ENCODE assay signal across 15 mouse cellular contexts in genomic region chr1:165891686-165892085, GRCm38 (mm10).
DNase-seq lines count a peak whose midpoint lies in the region; ATAC-seq and TF ChIP-seq lines count a peak whose summit lies in the region.
"Had no signal": no experiment of that assay in that cellular context is flagged by ENCODE, and none has a peak within 500 bp of the region (broad histone marks: within the 10 kb centered on the region; RNA-seq: fewer than 3 reads in every experiment).

No protein-coding gene starts in this region.

- H3K36me3 ChIP-seq in intestine, postnatal 0 days (ENCODE audit: control insufficient read depth, insufficient read depth), result peaks cover 28% of the 10 kb centered on the region
- peaks cover 12% of the 10 kb centered on the region; the same call in 1 of the 2 replicates for H3K36me3 ChIP-seq in intestine, embryonic 15.5 days
- peaks cover 55% of the 10 kb centered on the region for H3K36me3 ChIP-seq in midbrain, embryonic 14.5 days (ENCODE audit: control insufficient read depth, insufficient read depth, low read length)
- peaks cover 89% of the 10 kb centered on the region for H3K36me3 ChIP-seq in midbrain, embryonic 10.5 days
- H3K36me3 ChIP-seq in stomach, postnatal 0 days (ENCODE audit: control insufficient read depth, insufficient read depth, low read length), result peaks cover 5% of the 10 kb centered on the region; the same call in 1 of the 2 replicates
- H3K36me3 ChIP-seq in hindbrain, embryonic 10.5 days, result peaks cover 85% of the 10 kb centered on the region

- H3K27me3 ChIP-seq in intestine, postnatal 0 days (replicated peaks; ENCODE audit: control insufficient read depth, insufficient read depth, low read length), result no peaks in the 10 kb centered on the region
- H3K27me3 ChIP-seq in intestine, embryonic 15.5 days (replicated peaks), result no peaks in the 10 kb centered on the region
- no peaks in the 10 kb centered on the region for H3K27me3 ChIP-seq in midbrain, embryonic 14.5 days (ENCODE audit: control insufficient read depth, insufficient read depth, low read length)
- no peaks in the 10 kb centered on the region for H3K27me3 ChIP-seq in midbrain, embryonic 10.5 days (ENCODE audit: low read depth, poor library complexity, severe bottlenecking)
- no peaks in the 10 kb centered on the region for H3K27me3 ChIP-seq in stomach, postnatal 0 days (ENCODE audit: control insufficient read depth, insufficient read depth, low read length)
- no peaks in the 10 kb centered on the region for H3K27me3 ChIP-seq in hindbrain, embryonic 10.5 days (ENCODE audit: insufficient read depth, poor library complexity, severe bottlenecking)
- H3K27me3 ChIP-seq: heart, embryonic 13.5 days; liver, embryonic 13.5 days had no signal

- no peak overlapping the region for H3K4me3 ChIP-seq in intestine, postnatal 0 days (ENCODE audit: low read depth, low read length)
- H3K4me3 ChIP-seq in intestine, embryonic 15.5 days (replicated peaks), result no peak overlapping the region
- H3K4me3 ChIP-seq in midbrain, embryonic 14.5 days (replicated peaks; ENCODE audit: low read depth, low read length), result no peak overlapping the region
- H3K4me3 ChIP-seq in midbrain, embryonic 10.5 days, result no peak overlapping the region
- no peak overlapping the region for H3K4me3 ChIP-seq in stomach, postnatal 0 days (ENCODE audit: low read depth, low read length)
- no peak overlapping the region for H3K4me3 ChIP-seq in hindbrain, embryonic 10.5 days
- H3K4me3 ChIP-seq: forebrain, embryonic 10.5 days; heart, embryonic 13.5 days; liver, embryonic 13.5 days had no signal

- no peak overlapping the region for H3K4me2 ChIP-seq in intestine, postnatal 0 days (replicated peaks; ENCODE audit: low read depth)
- H3K4me2 ChIP-seq in intestine, embryonic 15.5 days (replicated peaks), result no peak overlapping the region
- no peak overlapping the region for H3K4me2 ChIP-seq in midbrain, embryonic 14.5 days (ENCODE audit: low read length)
- no peak overlapping the region for H3K4me2 ChIP-seq in stomach, postnatal 0 days (replicated peaks; ENCODE audit: low read depth)
- H3K4me2 ChIP-seq: heart, embryonic 13.5 days; liver, embryonic 13.5 days had no signal

- TF ChIP-seq CTCF in intestine, postnatal 0 days (IDR thresholded peaks at IDR 0.05; ENCODE audit: low read depth), result peak; percentile 52
- TF ChIP-seq CTCF in stomach, postnatal 0 days (IDR thresholded peaks at IDR 0.05; ENCODE audit: low read depth), result peak; percentile 63

- WGBS in intestine, postnatal 0 days, result 88% methylated on average over 2 of the region's 2 CpGs
- WGBS in intestine, embryonic 15.5 days, result 87% methylated on average over 2 of the region's 2 CpGs
- WGBS in midbrain, embryonic 14.5 days, result 83% methylated on average over 2 of the region's 2 CpGs
- 91% methylated on average over 2 of the region's 2 CpGs for whole genome bisulfite sequencing in midbrain, embryonic 10.5 days
- 79% methylated on average over 2 of the region's 2 CpGs for WGBS in stomach, postnatal 0 days
- WGBS in hindbrain, embryonic 10.5 days, result 88% methylated on average over 2 of the region's 2 CpGs

- no peaks in the 10 kb centered on the region for H3K9me3 ChIP-seq in intestine, postnatal 0 days (ENCODE audit: control insufficient read depth)
- H3K9me3 ChIP-seq in intestine, embryonic 15.5 days, result no peaks in the 10 kb centered on the region
- H3K9me3 ChIP-seq in midbrain, embryonic 14.5 days (ENCODE audit: control insufficient read depth, low read length), result no peaks in the 10 kb centered on the region
- H3K9me3 ChIP-seq in midbrain, embryonic 10.5 days (replicated peaks), result no peaks in the 10 kb centered on the region
- H3K9me3 ChIP-seq in stomach, postnatal 0 days (ENCODE audit: control insufficient read depth, low read length), result no peaks in the 10 kb centered on the region
- no peaks in the 10 kb centered on the region for H3K9me3 ChIP-seq in hindbrain, embryonic 10.5 days
- H3K9me3 ChIP-seq: heart, embryonic 13.5 days; liver, embryonic 13.5 days had no signal

- DNase-seq in midbrain, embryonic 14.5 days, result peak; percentile 19
- no peak for DNase-seq in midbrain, embryonic 10.5 days (ENCODE audit: low spot score)
- peak; percentile 57 for DNase-seq in NIH3T3 (ENCODE audit: low read depth)
- no peak for DNase-seq in stomach, postnatal 0 days (ENCODE audit: low spot score)
- DNase-seq in spleen, adult 18-20 months, result no peak
- no peak for DNase-seq in hindbrain, embryonic 10.5 days (ENCODE audit: low spot score)
- DNase-seq: cerebellum, adult 18-20 months; gastrocnemius, postnatal 14 days; kidney, postnatal 25 days; liver, embryonic 13.5 days had no signal

- no peak for TF ChIP-seq EP300 in stomach, postnatal 0 days (optimal IDR thresholded peaks at IDR 0.05)

- H3K9ac ChIP-seq in intestine, postnatal 0 days (ENCODE audit: low read depth, low read length), result no peak overlapping the region
- no peak overlapping the region for H3K9ac ChIP-seq in intestine, embryonic 15.5 days
- H3K9ac ChIP-seq in midbrain, embryonic 14.5 days (replicated peaks; ENCODE audit: low read length), result no peak overlapping the region
- H3K9ac ChIP-seq in stomach, postnatal 0 days (ENCODE audit: low read length), result no peak overlapping the region
- H3K9ac ChIP-seq: heart, embryonic 13.5 days; liver, embryonic 13.5 days had no signal

- H3K27ac ChIP-seq in intestine, postnatal 0 days (ENCODE audit: low read depth, low read length), result no peak overlapping the region
- no peak overlapping the region for H3K27ac ChIP-seq in intestine, embryonic 15.5 days
- no peak overlapping the region for H3K27ac ChIP-seq in midbrain, embryonic 14.5 days (replicated peaks; ENCODE audit: low read depth, low read length)
- H3K27ac ChIP-seq in midbrain, embryonic 10.5 days (replicated peaks), result no peak overlapping the region
- no peak overlapping the region for H3K27ac ChIP-seq in stomach, postnatal 0 days (replicated peaks)
- no peak overlapping the region for H3K27ac ChIP-seq in hindbrain, embryonic 10.5 days
- H3K27ac ChIP-seq: forebrain, embryonic 10.5 days; heart, embryonic 13.5 days; liver, embryonic 13.5 days had no signal

- no peaks in the 10 kb centered on the region for H3K4me1 ChIP-seq in intestine, postnatal 0 days (replicated peaks; ENCODE audit: control insufficient read depth, insufficient read depth, low read length)
- H3K4me1 ChIP-seq in intestine, embryonic 15.5 days (replicated peaks), result no peaks in the 10 kb centered on the region
- H3K4me1 ChIP-seq in midbrain, embryonic 14.5 days (ENCODE audit: control insufficient read depth, insufficient read depth, low read length), result no peaks in the 10 kb centered on the region
- H3K4me1 ChIP-seq in midbrain, embryonic 10.5 days, result no peaks in the 10 kb centered on the region
- H3K4me1 ChIP-seq in stomach, postnatal 0 days (replicated peaks; ENCODE audit: control insufficient read depth, insufficient read depth), result no peaks in the 10 kb centered on the region
- no peaks in the 10 kb centered on the region for H3K4me1 ChIP-seq in hindbrain, embryonic 10.5 days (replicated peaks)
- H3K4me1 ChIP-seq: forebrain, embryonic 10.5 days; heart, embryonic 13.5 days; liver, embryonic 13.5 days had no signal

- no peak for ATAC-seq in intestine, postnatal 0 days
- no peak for ATAC-seq in intestine, embryonic 15.5 days
- ATAC-seq in midbrain, embryonic 14.5 days (ENCODE audit: low FRiP score, low TSS enrichment), result no peak
- ATAC-seq in stomach, postnatal 0 days (ENCODE audit: low FRiP score, low TSS enrichment), result 0 out of 2 replicates have a peak, but pooled peaks have one; percentile 32
- ATAC-seq: hindbrain, embryonic 16.5 days had no signal

Comparison
In these comparisons a context has a peak if more than half of its experiments do, and no peak if none do; other contexts are left out.
1. DNase-seq: peak in midbrain, embryonic 14.5 days (single experiment) and NIH3T3 (single experiment); none in midbrain, embryonic 10.5 days (single experiment), stomach, postnatal 0 days (single experiment), spleen, adult 18-20 months (0 of 2) and hindbrain, embryonic 10.5 days (single experiment).